Mouse (Mus musculus): ENCODE results near the gene Rarb.
"Not testable (repeated sequence)": the region's sequence is repeated elsewhere in the genome, so short reads cannot be mapped to it uniquely, and the experiment has no call there.

Gene Rarb

DNA sequence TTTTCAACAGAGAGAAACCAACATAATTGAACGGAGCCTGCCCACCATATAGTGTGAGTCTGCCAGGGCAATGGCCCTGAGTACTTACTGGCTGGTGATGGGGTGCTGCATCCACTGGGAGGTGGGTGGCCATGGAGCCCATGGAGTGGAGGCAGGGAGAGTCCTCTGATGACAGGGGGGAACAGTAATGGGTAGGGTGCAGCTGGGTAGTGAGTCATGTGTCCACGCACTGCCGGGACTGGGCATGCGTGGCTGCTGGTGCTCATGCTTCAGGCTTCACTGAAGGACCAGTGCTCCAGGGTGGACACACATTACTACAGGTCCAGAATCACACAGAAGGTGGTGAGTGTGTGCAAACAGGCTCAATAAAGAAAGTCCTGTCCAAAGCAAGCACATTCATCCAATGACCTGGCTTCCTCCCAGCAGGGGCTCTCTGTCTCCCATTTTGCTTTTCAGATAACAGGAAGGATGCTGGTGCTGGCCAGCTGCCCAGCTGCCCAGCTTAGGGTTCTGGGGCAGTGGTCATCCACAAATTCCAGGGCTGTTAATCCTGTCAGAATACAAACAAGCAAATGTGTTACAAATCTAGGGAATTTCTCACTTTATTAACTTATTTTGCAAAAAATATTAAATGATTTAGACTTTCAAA lies at the start of gene Rarb:
Gene Rarb (minus strand): TSS at position 555 of the 649 bp plus-strand sequence.
- DNase-seq, result peak; percentile 15 to 27

DNA sequence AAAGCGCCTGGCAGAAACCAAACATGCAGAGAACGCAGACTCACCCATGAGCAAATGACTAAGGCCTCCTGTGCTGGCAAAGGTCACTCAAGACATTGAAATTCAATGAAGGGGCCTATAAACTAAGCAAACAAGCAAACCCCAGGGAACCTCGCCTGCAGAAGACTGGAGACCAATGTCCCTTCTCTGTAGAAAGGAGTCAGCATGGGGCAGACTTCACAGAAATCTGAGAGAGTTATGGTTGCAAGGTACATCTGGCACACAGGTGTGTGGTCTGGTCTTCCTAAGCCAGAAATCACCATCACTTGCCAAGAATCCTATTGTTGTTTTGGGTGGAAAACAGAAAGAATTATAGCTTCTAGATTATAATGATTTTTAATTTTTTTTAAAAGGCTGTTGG lies 23.1 kb upstream of the Rarb start:
- DNase-seq, result peak in 1 of 2 experiments; percentile 5

DNA sequence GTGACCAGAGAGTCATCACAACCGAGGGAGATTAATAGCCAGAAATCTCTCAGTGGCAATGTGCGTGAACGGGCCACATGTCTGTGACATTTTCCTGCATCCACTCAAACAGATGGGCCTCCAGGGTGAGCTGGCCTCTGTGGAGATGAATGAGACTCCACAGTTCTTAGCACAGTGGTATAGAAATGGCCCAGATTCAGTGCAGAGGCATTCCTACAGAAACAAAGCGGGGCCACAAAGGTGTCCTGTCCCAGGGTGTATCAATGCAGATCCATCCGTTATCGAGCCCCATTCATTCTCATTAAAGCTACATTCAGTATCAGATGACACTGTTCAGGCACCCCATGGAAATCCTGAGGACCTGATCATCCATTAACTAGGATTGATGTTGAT lies 22.6 kb upstream of the Rarb start:
- peak; percentile 34 to 47 for DNase-seq

DNA sequence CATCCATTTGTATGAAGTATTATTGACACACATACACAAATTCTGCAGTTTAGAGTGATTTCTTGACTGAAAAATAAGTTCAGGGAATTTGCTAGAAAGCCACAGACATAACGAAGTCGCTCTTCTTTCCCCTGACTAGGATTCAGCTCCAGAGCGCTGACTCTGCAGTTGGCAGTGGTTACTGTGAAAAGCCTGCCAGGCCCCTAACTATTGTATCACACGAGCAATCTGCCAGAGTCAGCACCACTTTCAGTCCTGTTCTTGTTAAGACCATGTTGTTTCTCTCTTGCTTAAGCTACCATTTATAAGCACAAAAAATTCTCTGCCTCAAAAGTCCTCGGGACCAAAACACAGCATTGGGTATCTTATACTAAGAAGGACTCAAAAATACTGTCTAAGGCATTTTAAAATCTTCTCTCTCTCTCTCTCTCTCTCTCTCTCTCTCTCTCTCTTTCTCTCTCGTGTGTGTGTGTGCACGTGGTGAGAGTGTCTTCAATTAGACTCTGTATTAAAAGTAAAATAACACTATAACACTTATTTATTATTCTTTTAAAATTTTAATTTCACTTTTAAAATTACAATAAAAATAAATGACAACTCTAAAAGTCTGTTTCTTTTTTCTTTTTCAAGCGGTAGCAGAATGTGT lies 22.1 kb upstream of the Rarb start:
- DNase-seq, result peak; percentile 77 to 82

DNA sequence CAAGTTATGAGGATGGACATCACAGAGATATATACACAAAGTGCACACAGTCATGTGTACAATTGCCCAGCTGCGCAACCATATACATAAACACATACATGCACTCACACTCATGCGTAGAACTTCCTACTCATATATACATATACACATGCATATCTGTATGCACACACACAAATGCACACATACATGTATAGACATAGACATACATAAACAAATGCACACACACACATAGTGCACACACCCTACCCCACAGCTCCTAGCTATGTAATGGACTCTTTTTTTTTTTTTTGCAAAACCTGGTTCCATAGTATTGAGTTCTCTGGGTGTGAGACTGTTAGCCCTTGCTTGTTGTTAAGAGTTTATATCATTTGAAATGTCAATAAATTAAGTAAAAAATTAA lies 21.2 kb upstream of the Rarb start:
- no peak for DNase-seq

DNA sequence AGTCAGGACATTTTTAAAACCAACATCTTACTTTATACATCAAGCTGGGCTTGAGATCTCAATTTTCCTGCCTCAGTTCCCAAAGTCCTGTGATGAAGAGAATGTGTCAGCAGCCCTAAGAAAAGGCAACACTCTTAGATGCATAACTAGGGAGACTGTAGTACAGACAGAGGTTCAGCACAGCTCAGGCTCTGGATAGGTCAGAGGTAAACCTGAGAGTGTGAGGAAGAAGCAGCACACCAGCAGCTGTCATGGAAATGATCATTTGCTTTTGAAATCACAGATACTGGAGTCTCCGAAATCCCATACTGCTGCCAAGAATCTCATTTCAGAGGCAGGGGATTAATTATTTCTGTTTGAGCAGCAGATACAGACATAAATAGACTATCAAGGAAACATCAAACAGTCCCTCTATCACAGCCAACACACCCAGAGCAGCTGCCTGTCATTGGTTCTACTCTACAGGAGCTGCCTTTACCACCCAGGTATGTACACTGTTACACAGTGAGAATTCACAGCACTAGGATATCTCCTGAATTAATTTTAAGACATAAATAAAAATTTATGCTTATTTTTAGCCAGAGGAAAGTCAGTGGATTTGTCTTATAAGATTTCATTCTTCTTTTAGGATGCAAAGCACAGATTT lies 3.7 kb downstream of the Rarb start:
- no peak for DNase-seq

DNA sequence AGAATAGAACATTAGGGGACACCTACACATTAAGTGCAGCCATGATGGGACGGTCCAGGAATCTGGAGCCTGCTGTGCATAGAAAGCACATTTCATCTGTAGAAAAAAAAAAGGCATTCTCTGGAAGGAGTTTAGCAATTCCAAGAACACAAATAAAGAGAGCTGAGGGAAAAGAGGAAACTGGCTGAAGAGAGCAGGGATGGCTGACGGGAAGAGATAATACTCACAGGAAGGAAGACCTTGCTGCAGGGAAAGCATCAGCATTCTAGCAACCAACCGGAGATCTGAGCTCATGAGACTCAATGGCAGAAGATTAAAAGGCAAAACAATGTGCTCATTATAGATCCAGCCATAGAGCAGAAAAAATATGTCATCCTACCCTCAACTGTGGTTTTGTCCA lies 12.8 kb downstream of the Rarb start:
- DNase-seq, result no peak

DNA sequence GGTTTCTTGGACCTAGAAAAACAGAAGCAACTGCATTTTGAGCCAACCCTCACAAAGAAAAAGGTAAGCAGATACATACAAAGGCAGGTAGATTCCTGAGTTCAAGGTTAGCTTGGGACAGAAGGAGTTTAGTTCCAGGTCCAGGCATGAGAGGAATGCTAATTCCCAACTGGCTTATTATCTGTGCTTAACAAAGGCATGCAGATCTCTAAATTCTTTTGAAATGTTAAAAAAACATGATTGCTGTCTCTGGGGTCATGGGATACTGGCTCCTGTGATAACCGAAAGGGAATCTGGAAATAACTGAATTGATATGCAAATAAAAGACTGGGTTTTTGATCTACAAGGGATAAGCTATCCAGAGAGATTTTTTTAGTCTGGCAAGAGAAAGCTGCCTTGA lies 28.8 kb downstream of the Rarb start:
- DNase-seq, result no peak

DNA sequence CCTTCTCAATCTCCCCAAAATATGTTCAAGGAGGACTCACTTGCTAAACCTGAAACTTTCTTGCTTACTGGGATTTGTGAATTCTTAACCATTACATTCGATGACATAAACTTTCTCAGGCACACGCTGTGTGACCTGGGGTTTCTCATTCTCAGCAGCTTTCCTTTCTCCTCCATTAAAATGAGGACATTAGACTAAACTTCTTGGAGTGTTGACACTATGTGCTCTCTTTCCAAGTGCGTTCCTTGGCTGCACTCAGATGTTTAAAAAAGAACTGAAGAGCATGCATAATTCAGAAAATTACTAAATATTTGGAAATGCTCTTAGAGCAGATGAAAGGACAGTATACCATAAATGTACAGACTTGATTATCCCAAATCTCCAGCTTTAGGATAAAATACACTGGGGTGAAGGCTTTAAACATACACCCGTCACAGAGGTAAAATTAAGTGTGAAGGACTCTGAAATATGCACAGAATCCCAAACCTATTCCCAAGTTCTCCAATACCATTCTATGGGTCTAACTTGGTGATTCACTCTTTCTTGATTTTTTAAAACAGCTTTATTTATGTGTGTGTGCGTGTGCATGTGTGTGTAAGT lies 36.9 kb downstream of the Rarb start:
- no peak for DNase-seq

DNA sequence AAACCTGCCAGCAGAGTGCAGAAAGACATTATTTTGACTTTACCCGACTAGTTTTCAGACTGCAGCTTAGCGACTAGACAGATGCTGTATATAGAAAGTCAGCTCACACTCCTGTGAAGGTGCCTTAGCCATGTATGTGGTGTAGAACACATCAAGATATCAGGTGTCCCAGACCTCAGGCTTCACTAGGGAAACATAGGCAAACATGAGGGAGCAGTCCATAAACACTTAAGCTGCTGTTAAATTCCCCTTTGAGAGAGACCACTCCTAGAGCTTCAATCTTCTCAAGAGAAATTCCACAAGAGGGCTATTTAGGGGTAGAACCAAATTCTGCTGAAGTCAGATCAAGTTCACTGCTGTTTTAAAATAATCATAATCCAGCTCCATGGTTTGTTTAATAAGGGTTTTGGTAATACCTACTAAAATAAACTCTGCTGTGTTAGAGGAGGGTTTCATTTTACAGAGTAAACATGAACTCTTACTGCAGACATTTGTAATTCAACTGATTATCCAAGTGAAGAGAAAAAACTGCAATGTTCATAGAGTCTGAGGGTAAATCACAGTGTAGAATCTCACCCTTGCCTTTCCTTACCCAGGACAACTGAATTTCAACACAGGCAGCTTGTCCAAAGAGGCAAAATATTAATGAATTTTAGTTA lies 42.1 kb downstream of the Rarb start:
- no peak for DNase-seq

DNA sequence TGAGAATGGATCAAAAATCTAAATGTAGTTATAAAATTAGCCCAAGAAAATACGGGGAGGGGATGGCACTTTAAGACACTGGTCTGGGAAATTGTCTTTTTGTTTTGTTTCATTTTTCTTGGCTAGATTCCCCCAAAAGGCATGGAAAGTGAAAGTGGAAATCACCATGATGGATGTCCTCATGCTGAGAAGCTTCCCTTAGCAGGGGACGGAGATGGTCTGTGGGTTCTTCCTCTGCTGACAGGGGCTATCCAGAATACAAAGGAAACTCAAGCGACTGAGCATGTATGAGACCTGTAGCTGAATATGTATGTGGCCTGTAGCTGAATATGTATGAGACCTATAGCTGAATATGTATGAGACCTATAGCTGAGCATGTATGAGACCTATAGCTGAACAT lies 46.0 kb downstream of the Rarb start:
- no peak for DNase-seq

DNA sequence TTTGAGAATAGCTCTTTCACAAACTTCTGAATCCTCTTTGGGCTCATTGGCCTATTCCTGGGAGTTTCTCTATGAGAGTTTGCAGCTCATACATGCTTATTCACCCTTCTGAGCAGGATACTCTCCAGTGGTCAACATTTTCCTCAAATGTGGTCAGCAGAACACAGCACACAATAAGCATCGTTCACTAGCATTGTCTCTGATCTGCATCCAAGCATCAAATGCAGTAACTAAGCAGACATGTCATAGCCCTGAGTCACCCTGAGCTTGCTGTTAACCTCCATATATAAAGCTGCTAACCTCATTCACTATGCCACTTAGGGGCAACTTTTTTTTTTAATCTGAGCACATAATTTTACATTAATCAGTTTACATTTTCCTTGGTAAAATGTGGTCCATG lies 53.1 kb downstream of the Rarb start:
- DNase-seq, result no peak

DNA sequence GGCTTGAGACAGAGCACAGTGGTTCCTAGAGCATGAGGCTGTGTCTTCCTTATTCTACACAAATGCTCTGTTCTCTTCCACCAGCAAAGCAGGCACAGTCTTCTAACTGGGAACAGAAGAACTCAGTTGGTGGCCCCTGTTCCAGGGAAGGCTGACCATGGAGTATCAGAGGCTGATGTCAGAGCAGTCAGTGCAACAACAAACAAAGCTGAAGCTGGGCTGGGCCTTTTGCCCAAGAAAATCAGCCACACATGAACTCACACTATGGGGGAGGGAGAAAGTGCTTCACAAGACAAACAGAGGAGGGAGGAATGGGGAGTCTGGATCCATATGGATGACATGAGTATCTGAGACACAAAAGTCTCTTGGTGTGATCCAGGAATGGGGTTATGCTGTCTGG lies 56.2 kb downstream of the Rarb start:
- DNase-seq, result peak; percentile 47 to 56

DNA sequence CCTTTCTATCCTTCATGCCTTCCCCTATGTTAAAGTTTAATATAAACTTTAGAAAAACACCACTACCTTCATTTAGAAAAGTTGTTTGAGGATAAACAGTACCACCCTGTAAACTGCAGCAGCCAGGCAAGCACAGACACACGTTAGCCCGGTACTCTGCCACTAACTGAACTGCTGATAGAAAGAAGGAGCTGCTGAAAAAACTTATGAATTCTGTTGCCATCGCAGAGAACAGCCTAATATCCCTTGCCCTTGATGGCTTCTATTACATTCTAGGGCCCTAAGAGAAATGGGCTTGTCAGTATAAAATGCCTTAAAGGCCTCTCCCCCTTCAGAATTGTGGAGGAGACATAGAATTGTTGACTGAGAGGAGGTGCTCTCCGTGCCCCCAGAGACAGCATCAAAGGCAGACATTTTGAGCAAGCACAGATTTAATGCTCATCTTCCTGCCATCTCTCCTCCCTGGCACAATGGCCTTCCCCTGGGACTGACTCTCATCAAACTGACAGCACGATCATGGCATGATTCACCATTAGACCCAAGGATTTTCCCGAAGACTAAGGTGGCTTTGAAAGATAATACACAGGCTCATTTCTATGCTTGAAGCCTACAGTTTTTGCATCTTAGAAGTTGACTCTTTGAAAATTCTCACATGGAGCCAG lies 60.1 kb downstream of the Rarb start:
- peak; percentile 16 to 31 for DNase-seq

DNA sequence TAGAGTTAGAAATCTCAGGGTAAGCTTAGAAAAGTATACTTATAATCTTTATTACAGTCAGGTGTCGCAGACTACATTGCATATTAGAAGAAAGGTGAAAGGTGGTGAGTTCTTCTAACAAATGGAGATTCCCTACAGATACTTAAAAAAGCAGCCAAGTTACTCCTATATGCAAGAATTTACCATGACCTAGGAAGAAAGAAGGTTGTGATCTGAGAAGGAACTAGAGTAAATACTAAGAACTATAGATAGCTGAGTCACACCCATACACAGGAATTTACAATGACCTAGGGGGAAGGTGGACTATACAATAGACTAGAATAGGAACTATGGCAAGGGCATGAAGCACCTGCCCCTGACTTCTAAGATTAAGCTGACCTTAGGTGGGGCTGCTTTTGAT lies 63.4 kb downstream of the Rarb start:
- not testable (repeated sequence) for DNase-seq

DNA sequence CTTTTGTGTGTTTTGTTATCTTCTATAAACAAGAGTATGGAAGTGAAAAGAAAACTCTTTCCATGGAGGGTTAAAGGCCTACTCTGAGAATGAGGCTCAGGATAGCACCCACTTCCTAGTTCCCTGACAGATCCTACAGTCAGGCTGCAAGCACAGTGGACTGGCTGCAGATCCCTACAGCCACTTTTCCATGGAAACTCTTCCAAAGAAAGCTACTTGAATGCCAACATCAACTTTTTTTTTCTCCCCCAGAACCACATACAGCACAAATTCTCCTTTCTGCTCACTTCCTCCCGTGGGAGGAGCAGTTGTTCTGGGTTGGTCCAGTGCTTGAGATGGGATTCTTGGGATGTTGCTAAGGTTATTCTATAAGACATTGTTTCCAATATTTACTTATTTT lies 66.3 kb downstream of the Rarb start:
- no peak for DNase-seq

DNA sequence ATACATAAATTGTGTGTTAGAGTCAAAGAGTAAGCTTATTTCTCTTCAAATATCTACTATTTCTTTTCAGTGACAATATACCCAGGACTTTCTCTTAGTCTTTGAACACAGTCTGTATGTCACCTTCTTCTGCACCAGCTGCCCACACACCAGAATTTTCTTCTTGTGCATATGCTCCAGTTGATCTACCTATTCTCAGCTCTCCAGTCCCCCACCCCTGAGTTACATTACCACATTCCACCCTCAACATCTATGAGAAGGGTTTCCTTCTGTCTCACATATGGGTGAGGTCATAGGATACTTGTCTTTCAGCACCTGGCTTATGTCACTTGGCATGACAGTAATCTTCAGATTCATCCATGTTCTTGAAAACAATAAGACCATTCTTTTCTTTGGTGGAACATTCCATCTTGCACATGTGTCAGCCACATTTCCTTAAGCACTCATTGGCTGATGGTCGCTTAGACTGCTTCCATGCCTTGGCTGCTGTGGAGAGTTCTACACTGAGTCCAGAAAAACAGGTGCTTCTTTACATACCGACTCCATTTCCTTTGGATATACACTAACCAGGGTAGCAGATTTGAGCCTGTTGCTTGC lies 71.9 kb downstream of the Rarb start:
- no peak for DNase-seq

DNA sequence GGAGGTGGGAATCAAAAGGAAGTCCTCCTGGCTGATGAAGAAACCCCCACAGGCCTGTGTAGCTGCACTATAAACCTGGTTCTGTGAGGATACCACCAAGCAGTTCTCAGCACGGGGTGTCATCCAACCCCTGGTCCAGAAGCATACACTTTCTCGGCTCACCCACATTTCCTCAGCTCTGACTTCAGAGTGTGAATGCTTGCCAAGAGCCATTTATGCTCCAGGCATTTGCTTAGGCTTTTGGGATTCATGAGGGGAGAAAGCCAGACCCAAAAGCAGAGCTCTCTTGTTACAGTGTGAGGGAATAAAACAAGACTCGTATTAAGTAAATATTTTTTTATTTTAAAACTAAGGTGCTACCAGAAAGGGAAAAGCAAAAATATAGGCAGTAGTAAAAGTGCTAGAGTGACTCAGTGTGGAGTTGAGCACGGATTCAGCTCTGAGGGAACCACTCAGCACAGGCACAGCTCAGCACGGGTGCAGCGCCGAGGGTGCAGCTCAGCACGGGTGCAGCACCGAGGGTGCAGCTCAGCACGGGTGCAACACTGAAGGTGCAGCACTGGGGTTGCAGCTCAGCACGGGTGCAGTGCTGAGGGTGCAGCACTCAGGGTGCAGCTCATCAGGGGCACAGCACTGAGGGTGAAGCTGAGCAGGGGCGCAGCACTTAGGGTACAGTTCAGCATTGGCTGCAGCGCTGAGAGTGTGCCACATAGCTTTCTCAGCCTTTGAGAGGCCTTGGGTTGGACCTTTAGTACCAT lies 77.8 kb downstream of the Rarb start:
- DNase-seq, result no peak

DNA sequence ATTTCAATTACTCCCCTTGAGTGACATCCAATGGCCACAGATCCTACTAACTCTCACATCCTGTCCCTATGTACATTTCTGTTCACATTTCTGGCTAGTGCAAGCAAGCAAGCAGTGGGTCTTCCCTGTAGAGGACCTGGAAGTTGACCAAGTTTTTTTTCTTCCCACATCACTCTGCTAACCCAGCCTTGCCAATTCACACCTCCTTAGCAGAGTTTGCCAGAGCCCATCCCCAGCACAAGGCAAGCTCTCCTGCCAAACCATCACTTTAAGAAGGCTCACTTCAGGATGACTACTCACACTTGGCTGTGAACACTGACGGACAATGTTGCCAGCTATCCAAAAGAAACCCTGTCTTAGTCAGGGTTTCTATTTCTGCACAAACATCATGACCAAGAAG lies 80.4 kb downstream of the Rarb start:
- peak; percentile 61 to 68 for DNase-seq

DNA sequence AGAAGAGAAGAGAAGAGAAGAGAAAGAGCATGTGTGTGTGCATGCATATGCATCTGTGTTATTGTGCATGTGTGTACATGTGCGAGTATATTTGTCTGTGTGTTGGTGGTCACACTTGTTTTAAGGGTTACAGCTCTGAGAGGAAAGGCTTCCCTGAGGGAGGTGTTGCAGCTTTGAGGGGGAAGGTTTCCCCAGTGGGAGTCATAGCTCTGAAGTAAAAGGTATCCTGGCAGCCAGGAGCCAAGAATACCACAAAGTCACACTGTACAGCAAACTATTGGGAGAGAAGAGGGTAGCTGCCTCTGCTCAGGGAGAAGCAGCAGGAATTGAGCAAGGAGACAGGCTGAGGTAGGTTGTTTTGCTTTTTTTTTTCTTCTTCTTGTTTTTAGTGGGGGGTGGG lies 81.2 kb downstream of the Rarb start:
- no peak for DNase-seq

DNA sequence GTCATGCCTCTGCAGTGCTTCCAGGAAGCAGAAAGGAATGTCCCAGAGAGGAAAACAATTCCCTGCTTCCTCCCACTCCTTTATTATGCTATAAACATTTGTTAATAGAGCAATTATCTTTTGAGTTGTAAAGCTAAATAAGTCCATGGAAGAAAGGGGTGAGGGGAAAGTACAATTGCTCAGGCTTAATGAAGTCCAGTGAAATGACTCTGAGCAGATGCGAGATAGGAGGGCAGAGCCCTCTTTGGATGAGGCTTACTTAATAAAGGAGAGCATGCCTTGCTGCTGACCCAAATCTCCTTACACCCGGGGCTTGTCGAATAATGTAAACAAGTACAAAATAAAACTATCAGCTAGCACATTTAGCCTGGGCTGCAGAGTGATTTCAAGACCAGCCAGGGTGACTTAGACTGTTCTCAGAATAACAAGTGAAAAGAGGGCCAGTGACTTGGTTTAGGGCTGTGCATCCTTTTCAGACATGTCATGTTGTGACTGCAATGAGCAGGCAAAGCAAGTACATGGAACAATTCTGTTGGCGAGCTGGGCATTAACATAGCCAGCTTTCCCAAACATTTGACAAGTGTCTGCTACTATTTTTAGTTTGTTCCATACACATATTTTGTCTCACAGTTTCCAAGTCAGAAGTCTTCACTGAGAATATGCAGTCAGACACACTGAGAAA lies 83.5 kb downstream of the Rarb start:
- DNase-seq, result no peak

Measured in cerebellum, postnatal 10 days (tissue).